Mouse (Mus musculus): ENCODE measurements around the gene Pcca. TPM values are rescaled to one million over a fixed set of nuclear protein-coding genes. Genes with fewer than 3 reads are reported as not detected.

The Pcca gene
- polyA plus RNA-seq, 1 experiment, result 25.1 TPM

- no peak for TF ChIP-seq EP300 (IDR thresholded peaks at IDR 0.05; ENCODE audit: insufficient read depth, low read depth, low read length)
- no peak for TF ChIP-seq CTCF (IDR thresholded peaks at IDR 0.05; ENCODE audit: low read depth, low read length)
- TF ChIP-seq POLR2A (IDR thresholded peaks at IDR 0.05; ENCODE audit: insufficient read depth, low read length), result no peak
- H3K4me3 ChIP-seq (ENCODE audit: low read depth, low read length), result no peak overlapping the region
- H3K36me3 ChIP-seq (ENCODE audit: control insufficient read depth, insufficient read depth, low read length, poor library complexity, severe bottlenecking), result no peaks in the 10 kb centered on the region
- H3K9me3 ChIP-seq (replicated peaks; ENCODE audit: control insufficient read depth, insufficient read depth, low read length, poor library complexity, severe bottlenecking), result no peaks in the 10 kb centered on the region
- H3K9ac ChIP-seq (ENCODE audit: low read depth, poor library complexity, severe bottlenecking), result no peak overlapping the region
- no peaks in the 10 kb centered on the region; the same call in 1 of the 2 replicates for H3K27me3 ChIP-seq (ENCODE audit: control insufficient read depth, insufficient read depth, low read length, poor library complexity, severe bottlenecking)
- no peak overlapping the region for H3K27ac ChIP-seq (ENCODE audit: insufficient read depth, low read length)
- H3K4me1 ChIP-seq (ENCODE audit: control insufficient read depth, insufficient read depth, low read length), result no peaks in the 10 kb centered on the region
Measured at GRCm38 (mm10) chr14:122911265-122911664, 377.1 kb downstream of the Pcca start.

- no peak overlapping the region; the same call in 1 of the 2 replicates for H3K4me3 ChIP-seq (ENCODE audit: low read depth, low read length)
- TF ChIP-seq CTCF (IDR thresholded peaks at IDR 0.05; ENCODE audit: low read depth, low read length) (no peak), POLR2A (IDR thresholded peaks at IDR 0.05; ENCODE audit: insufficient read depth, low read length) (no peak), EP300 (IDR thresholded peaks at IDR 0.05; ENCODE audit: insufficient read depth, low read depth, low read length) (no peak)
- H3K36me3 ChIP-seq (ENCODE audit: control insufficient read depth, insufficient read depth, low read length, poor library complexity, severe bottlenecking), result no peaks in the 10 kb centered on the region
- H3K27me3 ChIP-seq (ENCODE audit: control insufficient read depth, insufficient read depth, low read length, poor library complexity, severe bottlenecking), result no peaks in the 10 kb centered on the region; the same call in 1 of the 2 replicates
- no peak overlapping the region for H3K27ac ChIP-seq (ENCODE audit: insufficient read depth, low read length)
- no peaks in the 10 kb centered on the region for H3K9me3 ChIP-seq (replicated peaks; ENCODE audit: control insufficient read depth, insufficient read depth, low read length, poor library complexity, severe bottlenecking)
- peak overlapping the region; percentile 78 for H3K9ac ChIP-seq (ENCODE audit: low read depth, poor library complexity, severe bottlenecking)
- no peaks in the 10 kb centered on the region for H3K4me1 ChIP-seq (ENCODE audit: control insufficient read depth, insufficient read depth, low read length)
Measured at GRCm38 (mm10) chr14:122912137-122912536, 378.0 kb downstream of the Pcca start.

GRCm38 (mm10) chr14:122912812-122913498 lies 378.8 kb downstream of the Pcca start:
- TF ChIP-seq EP300 (IDR thresholded peaks at IDR 0.05; ENCODE audit: insufficient read depth, low read depth, low read length) (no peak), POLR2A (IDR thresholded peaks at IDR 0.05; ENCODE audit: insufficient read depth, low read length) (peak; percentile 19)
- Histone ChIP-seq H3K27ac (ENCODE audit: insufficient read depth, low read length) (no peak overlapping the region), H3K9me3 (replicated peaks; ENCODE audit: control insufficient read depth, insufficient read depth, low read length, poor library complexity, severe bottlenecking) (no peaks in the 10 kb centered on the region), H3K27me3 (ENCODE audit: control insufficient read depth, insufficient read depth, low read length, poor library complexity, severe bottlenecking) (no peaks in the 10 kb centered on the region; the same call in 1 of the 2 replicates), H3K36me3 (ENCODE audit: control insufficient read depth, insufficient read depth, low read length, poor library complexity, severe bottlenecking) (no peaks in the 10 kb centered on the region), H3K4me3 (ENCODE audit: low read depth, low read length) (peak overlapping the region; percentile 89), H3K4me1 (ENCODE audit: control insufficient read depth, insufficient read depth, low read length) (no peaks in the 10 kb centered on the region), H3K9ac (ENCODE audit: low read depth, poor library complexity, severe bottlenecking) (peak overlapping the region; percentile 78)

GRCm38 (mm10) chr14:122913657-122914056 lies 379.5 kb downstream of the Pcca start, which contains the start of gene Ggact:
Gene Ggact (minus strand): TSS chr14:122913757.
- Histone ChIP-seq H3K9ac (ENCODE audit: low read depth, poor library complexity, severe bottlenecking) (peak within 1 kb of the TSS; percentile 78), H3K27me3 (ENCODE audit: control insufficient read depth, insufficient read depth, low read length, poor library complexity, severe bottlenecking) (no peaks in the 10 kb centered on the region; the same call in 1 of the 2 replicates), H3K4me3 (ENCODE audit: low read depth, low read length) (peak within 1 kb of the TSS; percentile 89), H3K4me1 (ENCODE audit: control insufficient read depth, insufficient read depth, low read length) (no peaks in the 10 kb centered on the region), H3K9me3 (replicated peaks; ENCODE audit: control insufficient read depth, insufficient read depth, low read length, poor library complexity, severe bottlenecking) (no peaks in the 10 kb centered on the region), H3K27ac (ENCODE audit: insufficient read depth, low read length) (no peak within 1 kb of the TSS), H3K36me3 (ENCODE audit: control insufficient read depth, insufficient read depth, low read length, poor library complexity, severe bottlenecking) (no peaks in the 10 kb centered on the region)
- TF ChIP-seq POLR2A (IDR thresholded peaks at IDR 0.05; ENCODE audit: insufficient read depth, low read length) (no peak), EP300 (IDR thresholded peaks at IDR 0.05; ENCODE audit: insufficient read depth, low read depth, low read length) (no peak), CTCF (IDR thresholded peaks at IDR 0.05; ENCODE audit: low read depth, low read length) (no peak)

- Histone ChIP-seq H3K4me3 (ENCODE audit: low read depth, low read length) (no peak overlapping the region), H3K36me3 (ENCODE audit: control insufficient read depth, insufficient read depth, low read length, poor library complexity, severe bottlenecking) (no peaks in the 10 kb centered on the region; the same call in 1 of the 2 replicates), H3K4me1 (ENCODE audit: control insufficient read depth, insufficient read depth, low read length) (no peaks in the 10 kb centered on the region), H3K27me3 (ENCODE audit: control insufficient read depth, insufficient read depth, low read length, poor library complexity, severe bottlenecking) (no peaks in the 10 kb centered on the region), H3K9ac (ENCODE audit: low read depth, poor library complexity, severe bottlenecking) (no peak overlapping the region), H3K9me3 (replicated peaks; ENCODE audit: control insufficient read depth, insufficient read depth, low read length, poor library complexity, severe bottlenecking) (no peaks in the 10 kb centered on the region), H3K27ac (ENCODE audit: insufficient read depth, low read length) (no peak overlapping the region)
- no peak for TF ChIP-seq EP300 (IDR thresholded peaks at IDR 0.05; ENCODE audit: insufficient read depth, low read depth, low read length)
- TF ChIP-seq CTCF (IDR thresholded peaks at IDR 0.05; ENCODE audit: low read depth, low read length), result no peak
- TF ChIP-seq POLR2A (IDR thresholded peaks at IDR 0.05; ENCODE audit: insufficient read depth, low read length), result no peak
Measured at GRCm38 (mm10) chr14:122917676-122918075, 383.6 kb downstream of the Pcca start.

- no peaks in the 10 kb centered on the region for H3K9me3 ChIP-seq (replicated peaks; ENCODE audit: control insufficient read depth, insufficient read depth, low read length, poor library complexity, severe bottlenecking)
- H3K4me1 ChIP-seq (ENCODE audit: control insufficient read depth, insufficient read depth, low read length), result no peaks in the 10 kb centered on the region
- H3K4me3 ChIP-seq (ENCODE audit: low read depth, low read length), result no peak overlapping the region
- TF ChIP-seq EP300 (IDR thresholded peaks at IDR 0.05; ENCODE audit: insufficient read depth, low read depth, low read length), result no peak
- no peak for TF ChIP-seq POLR2A (IDR thresholded peaks at IDR 0.05; ENCODE audit: insufficient read depth, low read length)
- TF ChIP-seq CTCF (IDR thresholded peaks at IDR 0.05; ENCODE audit: low read depth, low read length), result no peak
- no peaks in the 10 kb centered on the region; the same call in 1 of the 2 replicates for H3K36me3 ChIP-seq (ENCODE audit: control insufficient read depth, insufficient read depth, low read length, poor library complexity, severe bottlenecking)
- H3K9ac ChIP-seq (ENCODE audit: low read depth, poor library complexity, severe bottlenecking), result no peak overlapping the region
- no peak overlapping the region for H3K27ac ChIP-seq (ENCODE audit: insufficient read depth, low read length)
- no peaks in the 10 kb centered on the region for H3K27me3 ChIP-seq (ENCODE audit: control insufficient read depth, insufficient read depth, low read length, poor library complexity, severe bottlenecking)
Measured at GRCm38 (mm10) chr14:122920011-122920410, 385.9 kb downstream of the Pcca start.

All from ES-Bruce4 (cell line).